Mouse (Mus musculus): ENCODE data around the gene Tpm1.

- no peak for TF ChIP-seq POLR2A (IDR thresholded peaks at IDR 0.05; ENCODE audit: insufficient read depth, low read length)
- TF ChIP-seq CTCF (IDR thresholded peaks at IDR 0.05; ENCODE audit: low read depth, low read length): no peak
- no peak for TF ChIP-seq EP300 (IDR thresholded peaks at IDR 0.05; ENCODE audit: insufficient read depth, low read depth, low read length)
Observed at GRCm38 (mm10) chr9:67012470-67012869, 36.7 kb downstream of the Tpm1 start.

Data from ES-Bruce4 (cell line).